Comparison of ENCODE assay signal across 8 mouse cellular contexts in genomic region chr11:117077227-117077626, GRCm38 (mm10). TPM values are rescaled to one million over a fixed set of nuclear protein-coding genes. Genes with fewer than 3 reads are reported as not detected.
DNase-seq lines count a peak whose midpoint lies in the region; ATAC-seq and TF ChIP-seq lines count a peak whose summit lies in the region.

No protein-coding gene starts in this region.

- TF ChIP-seq EP300 in heart, adult 2 months (IDR thresholded peaks at IDR 0.05; ENCODE audit: insufficient read depth, low read depth, low read length): no peak
- TF ChIP-seq EP300 in liver, embryonic 14.5 days (IDR thresholded peaks at IDR 0.05; ENCODE audit: low read depth): no peak

- H3K4me2 ChIP-seq in liver, embryonic 14.5 days (ENCODE audit: low read depth): peak overlapping the region; percentile 71

- no peak for TF ChIP-seq POLR2A in heart, adult 2 months (IDR thresholded peaks at IDR 0.05; ENCODE audit: insufficient read depth, low read depth, low read length)
- TF ChIP-seq POLR2A in thymus, adult 2 months (IDR thresholded peaks at IDR 0.05; ENCODE audit: control insufficient read depth, extremely low read depth, insufficient read depth, low read length, poor library complexity): no peak

- H3K9me3 ChIP-seq in liver, embryonic 14.5 days (ENCODE audit: control insufficient read depth, low read length): no peaks in the 10 kb centered on the region

- no peaks in the 10 kb centered on the region for H3K79me2 ChIP-seq in heart, adult 2 months (replicated peaks; ENCODE audit: control insufficient read depth, insufficient read depth, low read length)

- H3K27me3 ChIP-seq in heart, adult 2 months (ENCODE audit: control insufficient read depth, insufficient read depth, low read length): no peaks in the 10 kb centered on the region
- H3K27me3 ChIP-seq in thymus, adult 2 months (ENCODE audit: control insufficient read depth, insufficient read depth, low read length): no peaks in the 10 kb centered on the region
- H3K27me3 ChIP-seq in liver, embryonic 14.5 days (ENCODE audit: control insufficient read depth, insufficient read depth, low read length): no peaks in the 10 kb centered on the region

- ATAC-seq in liver, embryonic 14.5 days (ENCODE audit: insufficient read depth): no peak

- intact Hi-C loops in heart, adult 2 months (cut with DNase I): no loop called here

- peak overlapping the region; percentile 84 for H3K4me3 ChIP-seq in heart, adult 2 months
- peak overlapping the region; percentile 65 for H3K4me3 ChIP-seq in thymus, adult 2 months (ENCODE audit: control insufficient read depth, insufficient read depth, low read length)
- H3K4me3 ChIP-seq in liver, embryonic 14.5 days (ENCODE audit: insufficient read depth in 1 of 2, low read depth in 2 of 2, low read length in 2 of 2): peak overlapping the region; percentile 88 to 89

- peak overlapping the region; percentile 89 for H3K27ac ChIP-seq in heart, adult 2 months
- peak overlapping the region; percentile 8; the same call in 1 of the 2 replicates for H3K27ac ChIP-seq in thymus, adult 2 months (ENCODE audit: control insufficient read depth, insufficient read depth, low read length)
- H3K27ac ChIP-seq in liver, embryonic 14.5 days: no peak overlapping the region

- no peak for DNase-seq in heart, adult 2 months
- no peak for DNase-seq in heart, postnatal 4 days
- no peak for DNase-seq in thymus, adult 2 months
- no peak for DNase-seq in thymus, postnatal 25 days
- no peak for DNase-seq in liver, embryonic 14.5 days (ENCODE audit: low read depth in 3 of 3, low spot score in 3 of 3)
- no peak for DNase-seq in thymus, postnatal 4 days
- DNase-seq in right cerebral cortex, postnatal 14 days: no peak
- no peak for DNase-seq in B cell, adult 2 months

- peak overlapping the region; percentile 78 for H3K9ac ChIP-seq in heart, adult 2 months (ENCODE audit: low read depth, low read length)
- H3K9ac ChIP-seq in liver, embryonic 14.5 days (replicated peaks): peak overlapping the region; percentile 86

- peaks cover 4% of the 10 kb centered on the region for H3K36me3 ChIP-seq in heart, adult 2 months (ENCODE audit: control insufficient read depth, insufficient read depth, low read length)
- H3K36me3 ChIP-seq in thymus, adult 2 months (ENCODE audit: control insufficient read depth, insufficient read depth, low read length): no peaks in the 10 kb centered on the region
- H3K36me3 ChIP-seq in liver, embryonic 14.5 days (replicated peaks; ENCODE audit: control insufficient read depth, insufficient read depth, low read depth): peaks cover 21% of the 10 kb centered on the region

- WGBS in heart, adult 2 months: 3% methylated on average over 8 of the region's 8 CpGs
- 8% methylated on average over 8 of the region's 8 CpGs for WGBS in thymus, adult 2 months
- 3% methylated on average over 8 of the region's 8 CpGs for WGBS in liver, embryonic 14.5 days (ENCODE audit: insufficient replicate concordance)

- no peak for TF ChIP-seq CTCF in heart, adult 2 months (IDR thresholded peaks at IDR 0.05)
- no peak for TF ChIP-seq CTCF in thymus, adult 2 months (IDR thresholded peaks at IDR 0.05; ENCODE audit: borderline replicate concordance, control insufficient read depth, extremely low read depth, insufficient read depth, low read length, poor library complexity)
- no peak for TF ChIP-seq CTCF in liver, embryonic 14.5 days (IDR thresholded peaks at IDR 0.05; ENCODE audit: low read depth)

- peaks cover 19% of the 10 kb centered on the region for H3K4me1 ChIP-seq in heart, adult 2 months (ENCODE audit: control insufficient read depth, insufficient read depth, low read length)
- H3K4me1 ChIP-seq in thymus, adult 2 months (replicated peaks; ENCODE audit: control insufficient read depth, insufficient read depth, low read length): peaks cover 19% of the 10 kb centered on the region
- peaks cover 17 to 27% of the 10 kb centered on the region in 2 experiments for H3K4me1 ChIP-seq in liver, embryonic 14.5 days (replicated peaks; ENCODE audit: control insufficient read depth in 2 of 2, insufficient read depth in 2 of 2, low read length in 1 of 2)

RNA-seq across cellular contexts. Expression of gene Sec14l1, which starts 37.7 kb away (rescaled TPM):
- total RNA-seq in heart, adult 2 months (2021): 10 to 100 TPM; 65.4 to 89.5 TPM
- 71.5 and 83.9 TPM in 2 replicates for polyA plus RNA-seq in heart, adult 2 months (2012; rRNA removed)
- total RNA-seq in heart, postnatal 4 days (2021): 10 to 100 TPM; 78.4 to 81.7 TPM
- 75.6 and 84.8 TPM in 2 replicates for polyA plus RNA-seq in thymus, adult 2 months (2012; rRNA removed)
- 12.3 and 13.0 TPM in 2 replicates for polyA plus RNA-seq in liver, embryonic 14.5 days (2012; rRNA removed)
- 10.5 and 12.8 TPM in 2 replicates for polyA plus RNA-seq in liver, embryonic 14.5 days (2014; fragmentation: Nextera tagmentation; extraction: Ambion mirVana)
